Mouse (Mus musculus) neural tube, embryonic 15.5 days (tissue): Measurements from ENCODE around the gene Aagab. TPM values are rescaled to one million over a fixed set of nuclear protein-coding genes. Genes with fewer than 3 reads are reported as not detected.

Source experiments
- ATAC-seq: fragments of 200-750 bp; cut with Nextera tagmentation; 2 replicates; pipeline ENCODE4 v1.8.0; 2017; ENCODE audit warnings: mild to moderate bottlenecking, moderate TSS enrichment, moderate library complexity; ENCODE audit not compliant: low FRiP score
- H3K27ac ChIP-seq: fragments of 300-500 bp; sonication (generic); replicated peaks from 2 replicates; pipeline ENCODE4 v1.5.1; 2015; ENCODE audit warnings: mild to moderate bottlenecking, inconsistent platforms
- H3K27me3 ChIP-seq: fragments of 300-500 bp; sonication (generic); replicated peaks from 2 replicates; pipeline ENCODE4 v1.6.1; 2015; ENCODE audit warnings: inconsistent platforms
- H3K36me3 ChIP-seq: fragments of 300-500 bp; sonication (generic); 2 replicates; pipeline ENCODE4 v1.6.1; 2015; ENCODE audit warnings: inconsistent platforms
- H3K4me1 ChIP-seq: fragments of 300-500 bp; sonication (generic); 2 replicates; pipeline ENCODE4 v1.6.1; 2015; ENCODE audit warnings: inconsistent platforms
- H3K4me2 ChIP-seq: fragments of 300-500 bp; sonication (generic); 2 replicates; pipeline ENCODE4 v1.6.1; 2015; ENCODE audit warnings: inconsistent platforms, mild to moderate bottlenecking, moderate library complexity
- H3K4me3 ChIP-seq: fragments of 300-500 bp; sonication (generic); replicated peaks from 2 replicates; pipeline ENCODE4 v1.5.1; 2015; ENCODE audit warnings: mild to moderate bottlenecking, inconsistent platforms
- H3K9ac ChIP-seq: fragments of 300-500 bp; sonication (generic); replicated peaks from 2 replicates; pipeline ENCODE4 v1.6.1; 2015; ENCODE audit warnings: mild to moderate bottlenecking, inconsistent platforms
- H3K9me3 ChIP-seq: fragments of 300-500 bp; sonication (generic); replicated peaks from 2 replicates; pipeline ENCODE4 v1.6.1; 2016; ENCODE audit warnings: inconsistent platforms
- WGBS: fragments of 180-500 bp; shearing (Covaris S2); methylation state at CpG from one replicate; pipeline ENCODE4 v1.1.7; 2015; ENCODE audit warnings: mixed read lengths; 5-methylcytosine and 5-hydroxymethylcytosine counted together
- polyA plus RNA-seq: library from polyadenylated mRNA; unstranded; fragments of >200 nt; fragmentation: Nextera tagmentation; extraction: Ambion mirVana; gene quantifications from 2 replicates; pipeline ENCODE4 v1.2.1, GENCODE M21; 2015

The Aagab gene
- polyA plus RNA-seq, 1 experiment from 2014 or later = 56.0 TPM

DNA sequence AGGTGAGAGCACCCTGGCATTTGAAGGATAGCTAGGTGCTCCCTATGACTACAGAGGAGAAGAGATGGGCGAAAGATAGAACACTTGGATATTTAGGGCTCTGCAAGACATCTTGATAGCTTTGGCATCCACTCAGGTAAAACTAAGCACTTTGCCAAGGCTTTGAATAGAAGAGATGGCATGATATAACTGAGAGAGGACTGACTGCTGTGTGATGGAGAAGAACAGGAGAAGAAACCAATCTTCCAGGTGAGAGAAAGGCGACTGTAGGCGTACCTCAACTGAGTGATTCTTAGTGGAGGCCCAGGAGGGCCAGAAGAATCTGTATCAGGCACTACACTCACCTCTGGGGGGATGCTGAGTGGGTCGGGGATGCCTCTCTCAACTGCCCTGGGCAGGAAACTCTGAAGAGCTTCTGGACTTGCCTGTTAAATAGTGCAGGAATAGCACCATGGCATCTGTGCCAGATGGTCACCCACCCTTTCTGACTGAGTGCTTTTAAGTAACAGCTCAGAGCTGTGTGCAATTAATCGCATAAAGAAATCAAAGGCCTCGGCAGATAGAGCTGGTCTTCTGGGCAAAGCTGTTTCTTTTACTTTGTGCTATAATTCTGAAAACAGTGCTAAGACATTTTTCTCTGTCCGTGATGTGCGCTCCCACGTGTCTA, 22.8 kb downstream of the Aagab start:
- Histone ChIP-seq H3K4me1 (0 out of 2 replicates have a peak, but pooled peaks cover 2% of the 10 kb centered on the region), H3K4me3 (no peak overlapping the region), H3K9me3 (no peaks in the 10 kb centered on the region), H3K9ac (no peak overlapping the region), H3K27ac (no peak overlapping the region), H3K36me3 (peaks cover 20% of the 10 kb centered on the region), H3K27me3 (no peaks in the 10 kb centered on the region), H3K4me2 (no peak overlapping the region)
- WGBS = 84% methylated on average over 9 of the region's 9 CpGs
- ATAC-seq = no peak

GRCm38 (mm10) chr9:63632045-63632444, 29.6 kb downstream of the Aagab start:
- H3K4me1 ChIP-seq = no peaks in the 10 kb centered on the region
- no peak overlapping the region for H3K27ac ChIP-seq
- no peaks in the 10 kb centered on the region for H3K9me3 ChIP-seq
- no peak for ATAC-seq
- whole genome bisulfite sequencing = 71% methylated on average over 4 of the region's 4 CpGs
- no peaks in the 10 kb centered on the region for H3K27me3 ChIP-seq
- peaks cover 28% of the 10 kb centered on the region for H3K36me3 ChIP-seq
- H3K4me3 ChIP-seq = no peak overlapping the region
- H3K9ac ChIP-seq = no peak overlapping the region
- H3K4me2 ChIP-seq = no peak overlapping the region

- Histone ChIP-seq H3K9me3 (no peaks in the 10 kb centered on the region), H3K4me3 (no peak overlapping the region), H3K4me2 (no peak overlapping the region), H3K9ac (no peak overlapping the region), H3K36me3 (peaks cover 31% of the 10 kb centered on the region), H3K27ac (no peak overlapping the region), H3K4me1 (no peaks in the 10 kb centered on the region), H3K27me3 (no peaks in the 10 kb centered on the region)
- ATAC-seq = no peak
- 43% methylated on average over 11 of the region's 11 CpGs for WGBS
Measured at GRCm38 (mm10) chr9:63632924-63633323, 30.5 kb downstream of the Aagab start.

DNA sequence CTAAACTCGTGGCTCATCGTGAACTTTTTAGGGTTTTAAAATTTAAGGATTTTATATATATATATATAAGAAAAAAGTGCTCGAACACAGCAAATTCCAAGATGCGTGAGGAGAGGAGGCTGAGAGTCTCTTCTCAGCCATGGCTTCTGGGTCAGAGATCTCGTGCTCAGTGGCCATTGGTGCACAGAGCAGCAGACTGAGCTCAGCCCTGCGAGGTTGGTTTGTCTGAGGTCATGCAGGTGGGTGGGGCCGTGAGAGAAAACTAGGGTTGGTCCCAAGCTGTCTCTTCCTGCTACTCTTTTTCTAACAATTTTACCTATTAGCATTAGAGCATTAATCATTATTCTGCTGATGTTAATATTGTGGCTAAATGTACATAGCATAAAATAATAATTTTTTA, 30.9 kb downstream of the Aagab start:
- no peaks in the 10 kb centered on the region for H3K9me3 ChIP-seq
- H3K4me1 ChIP-seq = no peaks in the 10 kb centered on the region
- no peaks in the 10 kb centered on the region for H3K27me3 ChIP-seq
- peaks cover 30% of the 10 kb centered on the region for H3K36me3 ChIP-seq
- no peak overlapping the region for H3K9ac ChIP-seq
- 66% methylated on average over 7 of the region's 7 CpGs for WGBS
- ATAC-seq = no peak
- no peak overlapping the region for H3K4me3 ChIP-seq
- H3K4me2 ChIP-seq = no peak overlapping the region
- no peak overlapping the region for H3K27ac ChIP-seq

DNA sequence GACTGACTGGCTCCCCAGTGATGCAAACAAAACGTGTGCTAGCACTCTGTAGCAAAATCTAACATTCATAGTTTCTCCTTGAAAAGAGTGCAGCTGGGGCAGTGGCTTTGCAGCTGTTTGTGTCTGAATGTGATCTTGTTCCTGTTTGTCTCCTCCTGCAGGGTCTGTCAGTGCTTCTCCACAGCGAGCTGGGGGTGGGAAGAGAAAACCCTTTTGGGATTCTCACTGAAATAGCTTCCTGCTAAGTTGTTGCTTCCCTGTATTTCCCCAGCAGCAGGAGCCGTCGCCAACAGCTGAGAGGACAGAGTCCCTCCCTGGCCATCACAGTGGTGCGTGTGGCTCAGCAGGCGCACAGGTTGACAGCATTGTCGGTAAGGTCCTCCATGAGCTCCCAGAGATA, 33.7 kb downstream of the Aagab start:
- Histone ChIP-seq H3K9ac (no peak overlapping the region), H3K27me3 (no peaks in the 10 kb centered on the region), H3K36me3 (peaks cover 40% of the 10 kb centered on the region), H3K4me3 (no peak overlapping the region), H3K9me3 (no peaks in the 10 kb centered on the region), H3K4me1 (no peaks in the 10 kb centered on the region), H3K27ac (no peak overlapping the region), H3K4me2 (no peak overlapping the region)
- ATAC-seq = no peak
- WGBS = 62% methylated on average over 7 of the region's 7 CpGs

DNA sequence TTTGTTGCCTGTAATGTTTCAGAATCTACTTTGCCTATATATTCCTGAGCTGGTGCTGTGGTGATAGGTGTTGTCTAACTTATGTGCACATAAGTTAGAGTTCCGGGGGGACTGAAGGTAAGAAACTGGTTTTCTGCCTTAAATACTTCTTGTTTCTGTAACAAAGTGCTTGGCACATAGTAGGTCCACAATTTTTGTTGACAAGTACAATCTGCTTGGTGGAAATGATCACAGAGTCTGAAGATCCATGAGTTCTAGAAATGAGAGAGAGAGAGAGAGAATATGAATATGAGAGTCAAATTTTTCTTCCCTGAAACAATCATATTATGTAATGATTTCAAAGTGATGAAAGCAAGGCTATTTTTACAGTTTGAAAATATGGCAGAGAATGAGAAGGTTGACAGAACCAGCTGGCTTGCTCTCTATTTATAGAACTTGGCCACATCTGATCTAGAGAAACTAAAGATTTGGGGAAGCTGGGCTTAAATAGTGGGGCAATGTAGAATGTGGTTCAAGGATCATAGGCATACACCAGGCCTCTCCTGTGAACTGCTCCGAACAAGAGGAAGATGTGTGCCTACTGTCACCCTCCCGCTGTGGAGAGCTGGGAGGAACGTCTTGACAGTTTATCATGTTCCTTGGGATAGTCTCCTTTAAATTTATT, 39.7 kb downstream of the Aagab start:
- H3K4me2 ChIP-seq = no peak overlapping the region
- ATAC-seq = no peak
- no peaks in the 10 kb centered on the region for H3K27me3 ChIP-seq
- H3K36me3 ChIP-seq = peaks cover 52% of the 10 kb centered on the region
- H3K9me3 ChIP-seq = no peaks in the 10 kb centered on the region
- H3K27ac ChIP-seq = no peak overlapping the region
- 94% methylated on average over 4 of the region's 4 CpGs for WGBS
- no peak overlapping the region for H3K4me3 ChIP-seq
- H3K4me1 ChIP-seq = no peaks in the 10 kb centered on the region
- no peak overlapping the region for H3K9ac ChIP-seq

DNA sequence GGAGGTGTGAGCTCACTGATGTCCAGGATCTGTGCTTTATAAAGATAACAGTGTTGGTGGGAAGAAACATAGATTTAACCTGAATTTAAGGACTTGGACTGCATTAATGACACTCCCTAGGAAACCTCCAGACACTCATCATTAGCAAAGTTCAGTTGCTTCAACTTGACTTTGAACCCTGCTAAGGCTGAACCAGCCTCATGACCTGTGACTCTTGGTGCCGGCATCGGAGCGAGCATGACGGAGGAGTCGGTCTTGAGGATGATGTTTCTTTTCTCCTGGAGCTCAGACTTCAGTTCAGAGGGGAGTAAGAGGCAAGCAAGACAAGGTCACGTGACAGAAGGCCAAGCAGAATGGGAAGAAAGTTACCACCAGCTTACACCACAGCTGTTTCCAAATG, 41.6 kb downstream of the Aagab start:
- ATAC-seq = no peak

DNA sequence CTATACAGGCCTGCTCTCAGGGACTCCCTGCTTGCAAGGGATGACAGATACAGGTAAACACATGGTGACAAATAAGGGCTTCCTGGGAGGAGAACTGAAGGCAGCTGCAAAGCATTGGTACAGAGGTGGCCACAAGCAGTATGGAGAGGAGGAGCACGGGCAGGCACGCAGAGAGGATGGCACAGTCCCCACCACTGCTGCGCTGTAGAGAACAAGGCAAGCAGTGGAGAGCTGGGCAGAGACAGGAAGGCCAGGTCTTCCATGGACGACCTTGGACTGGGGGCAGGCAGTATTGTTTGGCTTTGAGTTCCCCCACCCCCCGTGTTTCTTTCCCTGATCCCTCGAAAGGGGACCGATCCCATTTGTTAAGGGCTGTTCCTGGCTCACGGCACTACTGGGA, 42.6 kb downstream of the Aagab start:
- Histone ChIP-seq H3K9me3 (no peaks in the 10 kb centered on the region), H3K27ac (no peak overlapping the region), H3K9ac (no peak overlapping the region), H3K4me3 (no peak overlapping the region), H3K27me3 (no peaks in the 10 kb centered on the region), H3K4me1 (0 out of 2 replicates have a peak, but pooled peaks cover 3% of the 10 kb centered on the region), H3K36me3 (peaks cover 31% of the 10 kb centered on the region), H3K4me2 (no peak overlapping the region)
- ATAC-seq = no peak
- 87% methylated on average over 8 of the region's 8 CpGs for WGBS

More for the DNA sequence above, 41.6 kb downstream of the Aagab start:
- Histone ChIP-seq H3K4me2 (no peak overlapping the region), H3K4me3 (no peak overlapping the region), H3K27ac (no peak overlapping the region), H3K9ac (no peak overlapping the region), H3K27me3 (no peaks in the 10 kb centered on the region), H3K4me1 (0 out of 2 replicates have a peak, but pooled peaks cover 3% of the 10 kb centered on the region), H3K9me3 (no peaks in the 10 kb centered on the region), H3K36me3 (peaks cover 41% of the 10 kb centered on the region)
- 96% methylated on average over 6 of the region's 6 CpGs for WGBS

GRCm38 (mm10) chr9:63647581-63648519, 45.4 kb downstream of the Aagab start:
- no peaks in the 10 kb centered on the region for H3K27me3 ChIP-seq
- peaks cover 22% of the 10 kb centered on the region for H3K4me1 ChIP-seq
- WGBS = 79% methylated on average over 9 of the region's 9 CpGs
- H3K4me2 ChIP-seq = no peak overlapping the region
- H3K4me3 ChIP-seq = no peak overlapping the region
- no peak for ATAC-seq
- no peaks in the 10 kb centered on the region for H3K9me3 ChIP-seq
- peaks cover 14% of the 10 kb centered on the region; the same call in 1 of the 2 replicates for H3K36me3 ChIP-seq
- no peak overlapping the region for H3K27ac ChIP-seq
- H3K9ac ChIP-seq = no peak overlapping the region

DNA sequence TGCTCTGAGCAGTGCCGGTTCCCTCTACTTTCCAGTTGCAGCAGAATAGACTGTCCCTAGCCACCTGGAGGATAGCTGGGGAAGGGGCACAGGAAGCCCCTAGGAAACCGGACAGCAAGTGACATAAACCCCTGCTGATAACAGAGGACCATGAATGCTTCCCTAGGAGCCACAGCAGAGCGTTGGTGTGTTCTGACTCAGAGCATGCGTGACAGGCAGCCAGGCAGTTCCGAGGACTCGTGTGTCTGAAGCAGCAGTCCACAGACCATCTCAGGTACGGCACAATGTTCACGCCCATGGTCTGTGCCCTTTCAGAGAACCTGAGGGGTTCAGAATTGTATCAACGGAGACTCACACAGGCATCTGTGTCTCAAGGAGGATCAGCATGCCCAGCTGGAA, 46.1 kb downstream of the Aagab start:
- ATAC-seq = no peak
- Histone ChIP-seq H3K36me3 (0 out of 2 replicates have a peak, but pooled peaks cover 11% of the 10 kb centered on the region), H3K4me2 (no peak overlapping the region), H3K4me1 (peaks cover 27% of the 10 kb centered on the region), H3K4me3 (no peak overlapping the region), H3K9ac (no peak overlapping the region), H3K27me3 (no peaks in the 10 kb centered on the region), H3K9me3 (no peaks in the 10 kb centered on the region), H3K27ac (no peak overlapping the region)
- WGBS = 85% methylated on average over 9 of the region's 9 CpGs

- Histone ChIP-seq H3K9ac (no peak overlapping the region), H3K27me3 (no peaks in the 10 kb centered on the region), H3K27ac (0 out of 2 replicates have a peak overlapping the region, but pooled peaks have one; percentile 52), H3K36me3 (0 out of 2 replicates have a peak, but pooled peaks cover 3% of the 10 kb centered on the region), H3K9me3 (no peaks in the 10 kb centered on the region), H3K4me1 (peaks cover 40% of the 10 kb centered on the region), H3K4me3 (no peak overlapping the region), H3K4me2 (no peak overlapping the region)
- 90% methylated on average over 8 of the region's 8 CpGs for WGBS
- ATAC-seq = no peak
Measured at GRCm38 (mm10) chr9:63649841-63650545, 47.5 kb downstream of the Aagab start.
